Mouse (Mus musculus) erythroblast, embryonic 14.5 days (primary cell): ENCODE results near the gene Acsm5. TPM values are rescaled to one million over a fixed set of nuclear protein-coding genes. Genes with fewer than 3 reads are reported as not detected.
"Not testable (repeated sequence)": the region's sequence is repeated elsewhere in the genome, so short reads cannot be mapped to it uniquely, and the experiment has no call there.

ENCODE experiments used
- H3K27me3 ChIP-seq: 2 replicates; pipeline ENCODE4 v1.6.1; 2012; ENCODE audit warnings: inconsistent platforms; ENCODE audit not compliant: control insufficient read depth
- H3K36me3 ChIP-seq: 2 replicates; pipeline ENCODE4 v1.6.1; 2012; ENCODE audit warnings: mild to moderate bottlenecking, inconsistent platforms; ENCODE audit not compliant: control insufficient read depth
- H3K4me1 ChIP-seq: 2 replicates; pipeline ENCODE4 v1.6.1; 2012; ENCODE audit warnings: inconsistent platforms; ENCODE audit not compliant: control insufficient read depth
- H3K4me3 ChIP-seq: replicated peaks from 2 replicates; pipeline ENCODE3; 2012; ENCODE audit warnings: moderate library complexity, mild to moderate bottlenecking, inconsistent platforms
- H3K9me3 ChIP-seq: 2 replicates; pipeline ENCODE4 v1.6.1; 2012; ENCODE audit warnings: low read length, inconsistent platforms, mixed read lengths; ENCODE audit not compliant: control insufficient read depth
- GATA1 ChIP-seq: IDR thresholded peaks from 2 replicates; pipeline ENCODE4 v1.6.1; 2012; ENCODE audit warnings: low read length, inconsistent platforms, mixed read lengths
- TAL1 ChIP-seq: IDR thresholded peaks from 3 replicates; pipeline ENCODE4 v1.6.1; 2012; ENCODE audit warnings: low read length, inconsistent platforms, mixed read lengths
- polyA plus RNA-seq: library from polyadenylated mRNA; stranded (reverse); fragments of >175 nt; gene quantifications from 2 replicates; pipeline ENCODE4 v1.2.3, GENCODE M21; 2012

The Acsm5 gene
- polyA plus RNA-seq, 1 experiment, result not detected

- Histone ChIP-seq H3K27me3 (no peaks in the 10 kb centered on the region), H3K4me1 (no peaks in the 10 kb centered on the region), H3K4me3 (no peak overlapping the region), H3K9me3 (no peaks in the 10 kb centered on the region), H3K36me3 (no peaks in the 10 kb centered on the region)
- no peak for TF ChIP-seq TAL1
- no peak for TF ChIP-seq GATA1
These were observed 42.2 kb downstream of the Acsm5 start for GRCm38 (mm10) chr7:119561441-119561840.

- H3K4me3 ChIP-seq, H3K27me3 ChIP-seq, H3K9me3 ChIP-seq, H3K36me3 ChIP-seq, H3K4me1 ChIP-seq: not testable (repeated sequence)
These were observed 43.2 kb downstream of the Acsm5 start for GRCm38 (mm10) chr7:119562476-119562875.

- Histone ChIP-seq H3K4me3 (no peak overlapping the region), H3K9me3 (no peaks in the 10 kb centered on the region), H3K4me1 (no peaks in the 10 kb centered on the region), H3K36me3 (no peaks in the 10 kb centered on the region), H3K27me3 (no peaks in the 10 kb centered on the region)
- TF ChIP-seq TAL1, result no peak
- TF ChIP-seq GATA1, result no peak
These were observed 75.4 kb downstream of the Acsm5 start for GRCm38 (mm10) chr7:119594530-119595107.

Other genes starting within 250 kb of the Acsm5 start
- gene Gp2, start 60.2 kb upstream of the Acsm5 start, polyA plus RNA-seq, result not detected in 2 replicates
- gene Umod, start 40.2 kb upstream of the Acsm5 start, polyA plus RNA-seq, result not detected in 2 replicates
- not detected in 2 replicates for gene Pdilt, start 4.0 kb downstream of the Acsm5 start, polyA plus RNA-seq
- not detected in 2 replicates for gene Acsm2, start 34.9 kb downstream of the Acsm5 start, polyA plus RNA-seq
- not detected in 2 replicates for gene Acsm1, start 87.6 kb downstream of the Acsm5 start, polyA plus RNA-seq
- gene Acsm4, start 170.6 kb downstream of the Acsm5 start, polyA plus RNA-seq, result not detected in 2 replicates
- 0.38 and 0.64 TPM in 2 replicates for gene Thumpd1, start 201.3 kb downstream of the Acsm5 start, polyA plus RNA-seq
- not detected in 2 replicates for gene Acsm3, start 241.5 kb downstream of the Acsm5 start, polyA plus RNA-seq